Mouse (Mus musculus) liver, embryonic 12.5 days (tissue): ENCODE data around the gene Gimap1. TPM values are rescaled to one million over a fixed set of nuclear protein-coding genes. Genes with fewer than 3 reads are reported as not detected.
A peak's percentile ranks its signal among the peaks of the same experiment; 100 is the strongest.

Source experiments
- ATAC-seq: fragments of 200-750 bp; cut with Nextera tagmentation; 2 replicates; pipeline ENCODE4 v1.8.0; 2017; ENCODE audit warnings: moderate number of reproducible peaks, mild to moderate bottlenecking, moderate library complexity
- H3K27ac ChIP-seq: fragments of 300-500 bp; sonication (generic); 2 replicates; pipeline ENCODE4 v1.5.1; 2016; ENCODE audit warnings: mild to moderate bottlenecking
- H3K27me3 ChIP-seq: fragments of 300-500 bp; sonication (generic); replicated peaks from 2 replicates; pipeline ENCODE4 v1.6.1; 2016; ENCODE audit warnings: mild to moderate bottlenecking, moderate library complexity
- H3K36me3 ChIP-seq: fragments of 300-500 bp; sonication (generic); 2 replicates; pipeline ENCODE4 v1.6.1; 2016; ENCODE audit warnings: mild to moderate bottlenecking, moderate library complexity
- H3K4me1 ChIP-seq: fragments of 300-500 bp; sonication (generic); 2 replicates; pipeline ENCODE4 v1.6.1; 2016
- H3K4me2 ChIP-seq: fragments of 300-500 bp; sonication (generic); 2 replicates; pipeline ENCODE4 v1.6.1; 2016; ENCODE audit warnings: mild to moderate bottlenecking, moderate library complexity
- H3K4me3 ChIP-seq: fragments of 300-500 bp; sonication (generic); 2 replicates; pipeline ENCODE4 v1.5.1; 2016; ENCODE audit warnings: mild to moderate bottlenecking, moderate library complexity
- H3K9ac ChIP-seq: fragments of 300-500 bp; sonication (generic); 2 replicates; pipeline ENCODE4 v1.6.1; 2016; ENCODE audit warnings: mild to moderate bottlenecking, moderate library complexity
- H3K9me3 ChIP-seq: fragments of 300-500 bp; sonication (generic); replicated peaks from 2 replicates; pipeline ENCODE4 v1.6.1; 2016; ENCODE audit warnings: mild to moderate bottlenecking, moderate library complexity
- WGBS: fragments of 180-500 bp; shearing (Covaris S2); methylation state at CpG from one replicate; pipeline ENCODE4 v1.1.7; 2016; ENCODE audit not compliant: insufficient replicate concordance; 5-methylcytosine and 5-hydroxymethylcytosine counted together
- polyA plus RNA-seq: library from polyadenylated mRNA; unstranded; fragments of >200 nt; fragmentation: Nextera tagmentation; extraction: Ambion mirVana; gene quantifications from 2 replicates; pipeline ENCODE4 v1.2.1, GENCODE M21; 2016

The Gimap1 gene
- 10.9 and 11.9 TPM in 2 replicates for polyA plus RNA-seq

DNA sequence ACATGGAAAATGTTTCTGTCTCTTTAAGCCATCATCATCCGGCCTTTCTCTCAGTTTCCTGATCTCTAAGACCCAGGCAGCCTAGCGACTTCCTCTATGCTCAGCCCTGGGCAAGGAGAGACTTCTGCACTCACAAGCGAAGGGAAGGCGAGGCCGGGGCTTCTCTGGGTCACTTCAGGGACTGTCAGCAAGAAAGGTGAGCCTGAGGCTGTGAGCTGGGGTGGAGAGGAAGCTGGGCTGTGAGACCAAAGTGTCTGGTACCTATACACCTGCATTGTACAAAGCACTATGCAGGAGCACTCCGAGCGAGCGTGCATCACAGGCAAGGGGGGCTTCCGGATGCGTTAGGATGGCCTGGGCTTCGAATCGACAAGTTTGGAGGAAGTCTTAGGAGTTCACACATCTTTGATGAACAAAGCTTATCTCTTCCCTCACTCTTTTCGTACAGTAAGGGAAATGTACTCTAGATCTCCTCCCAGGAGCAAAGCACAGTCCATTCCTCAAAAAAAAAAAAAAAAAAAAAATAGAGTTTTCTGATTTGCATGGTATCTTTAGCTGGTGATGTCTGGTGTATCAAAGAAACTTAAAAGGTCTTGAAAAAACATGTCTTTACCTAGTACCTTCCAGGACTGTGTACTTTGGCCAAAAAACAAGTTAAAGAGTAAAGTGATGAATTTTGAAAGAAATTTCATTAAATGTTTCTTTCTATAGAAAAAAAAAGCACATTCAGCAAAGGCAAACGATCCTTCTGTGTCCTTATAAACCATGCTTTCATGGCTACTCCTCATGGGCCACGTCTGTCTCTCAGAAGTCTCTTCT lies at the start of gene Gimap1:
TSS of gene Gimap1 (plus strand) at position 94 of the 819 bp plus-strand sequence.
- no peak within 1 kb of the TSS for H3K9ac ChIP-seq
- peaks cover 26% of the 10 kb centered on the region for H3K4me1 ChIP-seq
- H3K4me3 ChIP-seq = peak within 1 kb of the TSS; percentile 45
- H3K4me2 ChIP-seq = peak within 1 kb of the TSS; percentile 33
- H3K27me3 ChIP-seq = peaks cover 7% of the 10 kb centered on the region; the same call in 1 of the 2 replicates
- no peaks in the 10 kb centered on the region for H3K9me3 ChIP-seq
- WGBS = 18% methylated on average over 15 of the region's 15 CpGs
- H3K36me3 ChIP-seq = 0 out of 2 replicates have a peak, but pooled peaks cover 9% of the 10 kb centered on the region
- H3K27ac ChIP-seq = no peak within 1 kb of the TSS
- no peak for ATAC-seq

DNA sequence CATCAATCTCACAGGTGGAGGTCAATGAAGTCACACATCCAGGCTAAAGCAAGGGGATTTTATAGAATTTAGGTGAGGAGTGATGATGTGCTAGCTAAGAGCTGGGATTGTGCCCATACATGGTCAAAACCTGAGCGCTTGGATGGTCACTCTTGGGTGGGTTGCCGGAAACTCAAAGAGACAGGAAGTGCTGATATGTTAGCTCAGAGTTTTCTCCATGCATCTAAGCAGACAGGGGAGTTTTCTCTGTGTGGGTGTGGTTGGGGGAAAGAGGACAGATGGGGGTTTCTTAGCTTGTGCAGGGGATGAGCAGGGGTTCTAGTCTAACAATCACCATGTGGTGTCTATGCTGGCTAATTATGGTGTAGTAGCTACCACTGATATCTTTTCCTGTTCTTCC lies 49.5 kb upstream of the Gimap1 start:
- no peak overlapping the region for H3K4me3 ChIP-seq
- no peaks in the 10 kb centered on the region for H3K27me3 ChIP-seq
- H3K4me1 ChIP-seq = 0 out of 2 replicates have a peak, but pooled peaks cover 11% of the 10 kb centered on the region
- WGBS = 38% methylated on average over 2 of the region's 2 CpGs
- no peak for ATAC-seq
- H3K27ac ChIP-seq = no peak overlapping the region
- no peaks in the 10 kb centered on the region for H3K9me3 ChIP-seq
- H3K4me2 ChIP-seq = no peak overlapping the region
- H3K9ac ChIP-seq = no peak overlapping the region
- no peaks in the 10 kb centered on the region for H3K36me3 ChIP-seq

DNA sequence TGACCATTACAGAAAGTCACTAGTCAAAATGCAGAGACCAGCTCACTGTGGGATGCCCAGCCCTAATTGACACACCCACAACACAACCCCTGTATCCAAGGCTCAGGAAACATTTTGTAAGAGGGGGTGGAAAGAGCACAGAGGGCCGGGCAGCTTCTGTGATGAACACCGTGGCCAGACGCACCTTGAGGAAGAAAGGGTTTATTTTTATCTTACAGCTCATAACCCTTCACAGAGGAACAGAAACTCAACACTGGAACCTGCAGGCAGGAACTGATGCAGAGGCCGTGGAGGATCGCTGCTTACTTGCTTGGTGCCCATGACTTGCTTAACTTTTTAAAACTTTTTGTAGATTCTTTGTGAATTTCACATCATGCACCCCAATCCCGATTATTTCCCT lies 45.9 kb upstream of the Gimap1 start:
- Histone ChIP-seq H3K27ac (no peak overlapping the region), H3K36me3 (no peaks in the 10 kb centered on the region), H3K4me3 (no peak overlapping the region), H3K27me3 (no peaks in the 10 kb centered on the region), H3K9ac (no peak overlapping the region), H3K9me3 (no peaks in the 10 kb centered on the region), H3K4me1 (no peaks in the 10 kb centered on the region), H3K4me2 (no peak overlapping the region)
- 61% methylated on average over 6 of the region's 6 CpGs for WGBS
- ATAC-seq = no peak

DNA sequence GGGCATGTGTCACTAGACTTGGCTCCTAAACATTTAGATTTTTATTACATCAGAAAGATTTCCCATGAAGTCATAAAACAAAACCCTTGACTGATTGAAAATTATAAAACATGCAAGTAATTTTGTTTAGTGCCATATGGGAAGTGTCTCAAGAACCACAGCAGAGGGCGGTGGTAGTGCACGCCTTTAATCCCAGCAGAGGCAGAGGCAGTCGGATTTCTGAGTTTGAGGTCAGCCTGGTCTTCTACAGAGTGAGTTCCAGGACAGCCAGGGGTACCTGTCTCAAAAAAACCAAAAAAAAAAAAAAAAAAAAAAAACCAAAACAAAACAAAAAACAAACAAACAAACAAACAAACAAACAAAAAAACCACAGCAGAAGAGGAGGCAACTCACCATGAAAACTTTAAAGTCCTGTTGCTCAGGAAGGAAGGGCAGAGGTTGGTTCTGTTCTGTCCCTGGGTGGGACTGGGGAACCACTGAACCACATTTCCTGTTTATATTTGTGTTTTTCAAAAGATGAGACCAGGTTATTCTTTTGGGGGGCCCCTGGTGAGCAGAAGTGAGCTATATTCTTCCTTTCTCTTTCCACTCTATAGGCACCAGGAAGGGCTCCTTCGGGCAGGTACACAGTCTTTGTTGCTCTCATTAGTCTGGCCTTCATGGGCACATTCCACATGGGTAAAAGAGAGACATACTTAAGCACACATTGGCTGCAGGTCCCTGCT lies 41.9 kb upstream of the Gimap1 start:
- H3K27ac ChIP-seq = no peak overlapping the region
- 67% methylated on average over 4 of the region's 4 CpGs for WGBS
- no peak overlapping the region for H3K4me2 ChIP-seq
- no peak overlapping the region for H3K4me3 ChIP-seq
- H3K36me3 ChIP-seq = no peaks in the 10 kb centered on the region
- no peaks in the 10 kb centered on the region for H3K27me3 ChIP-seq
- no peak overlapping the region for H3K9ac ChIP-seq
- no peak for ATAC-seq
- H3K4me1 ChIP-seq = no peaks in the 10 kb centered on the region; the same call in 1 of the 2 replicates
- no peaks in the 10 kb centered on the region for H3K9me3 ChIP-seq

DNA sequence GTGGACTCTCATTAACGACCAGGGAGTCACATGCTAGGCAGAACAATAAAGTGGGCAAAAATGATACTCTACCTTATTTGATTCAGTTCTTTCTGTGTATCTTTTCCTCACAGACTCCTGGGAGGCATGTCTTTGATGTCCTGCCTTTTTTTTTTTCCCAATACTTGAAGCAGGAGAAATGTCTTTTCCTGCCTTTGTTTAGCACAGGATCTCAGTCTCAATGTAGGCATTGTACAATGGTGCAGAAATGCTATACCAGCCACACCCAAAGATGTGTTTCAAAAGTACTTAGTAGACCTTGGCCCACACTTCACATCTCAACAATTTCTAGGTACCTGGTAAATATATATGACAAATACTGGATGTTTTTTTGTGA lies 41.3 kb upstream of the Gimap1 start:
- H3K9ac ChIP-seq = no peak overlapping the region
- no peak overlapping the region for H3K4me3 ChIP-seq
- no peak overlapping the region for H3K4me2 ChIP-seq
- 19% methylated on average over 1 of the region's 1 CpGs for WGBS
- no peak for ATAC-seq
- no peaks in the 10 kb centered on the region; the same call in 1 of the 2 replicates for H3K4me1 ChIP-seq
- H3K27me3 ChIP-seq = no peaks in the 10 kb centered on the region
- H3K36me3 ChIP-seq = no peaks in the 10 kb centered on the region
- no peaks in the 10 kb centered on the region for H3K9me3 ChIP-seq
- H3K27ac ChIP-seq = no peak overlapping the region

DNA sequence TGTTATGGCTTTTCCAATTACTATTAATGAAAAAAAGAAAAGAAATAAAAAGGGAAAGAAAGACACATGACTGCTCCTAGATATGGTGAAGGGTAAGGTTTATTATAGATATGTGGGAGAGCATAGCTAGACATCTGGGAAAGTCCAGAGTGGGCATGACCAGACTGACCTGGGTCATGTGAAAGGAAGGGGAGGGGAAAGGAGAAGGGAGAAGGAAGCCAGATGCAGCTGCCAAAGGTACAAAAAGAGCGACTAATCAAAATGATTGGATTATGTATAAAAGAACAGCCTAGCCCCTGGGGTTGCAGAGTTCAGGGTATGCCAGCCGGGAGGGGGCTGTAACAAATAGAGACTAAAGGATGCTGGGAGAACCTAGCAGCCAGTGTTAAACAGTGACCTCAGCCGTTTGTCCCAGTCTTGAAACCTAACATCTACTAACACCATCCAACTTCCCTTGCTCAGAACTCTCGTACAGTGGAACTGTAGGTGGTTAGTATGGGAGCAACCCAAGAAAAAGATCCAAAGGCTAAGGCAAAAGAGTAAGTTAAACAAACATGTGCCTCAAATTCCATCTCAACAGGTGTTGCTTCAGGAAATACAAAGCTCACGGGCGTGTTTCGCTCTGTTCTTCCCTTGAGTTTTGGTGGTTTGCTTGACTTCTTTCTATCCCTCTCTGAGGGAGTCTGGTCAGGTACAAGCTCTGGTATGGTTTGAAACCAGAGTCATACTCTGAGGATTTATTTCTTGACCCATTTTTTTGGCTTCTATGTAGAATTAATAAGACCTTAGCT lies 40.6 kb upstream of the Gimap1 start:
- Histone ChIP-seq H3K36me3 (no peaks in the 10 kb centered on the region), H3K27ac (no peak overlapping the region), H3K9me3 (no peaks in the 10 kb centered on the region), H3K9ac (no peak overlapping the region), H3K4me1 (no peaks in the 10 kb centered on the region; the same call in 1 of the 2 replicates), H3K4me2 (no peak overlapping the region), H3K4me3 (no peak overlapping the region), H3K27me3 (no peaks in the 10 kb centered on the region)
- no peak for ATAC-seq
- 55% methylated on average over 7 of the region's 7 CpGs for WGBS

DNA sequence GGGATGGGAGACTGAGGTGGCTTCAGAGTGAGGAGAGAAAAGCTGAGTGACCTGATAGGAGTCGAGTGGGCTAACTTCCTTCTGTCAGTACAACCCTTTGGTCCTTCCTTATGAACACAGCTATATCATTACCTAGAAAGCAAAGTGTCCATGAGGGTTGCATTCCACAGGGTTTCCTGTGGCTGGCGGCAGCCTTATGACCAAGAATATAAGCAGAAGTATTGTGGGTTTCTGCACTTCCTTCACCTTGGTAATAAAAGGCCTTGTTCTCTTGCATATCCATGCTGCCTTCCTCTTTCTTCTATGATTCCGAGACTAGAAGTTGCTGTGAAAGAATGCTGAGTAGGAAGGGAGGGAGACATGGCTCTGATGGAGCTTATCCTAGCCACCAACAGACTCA lies 40.0 kb upstream of the Gimap1 start:
- Histone ChIP-seq H3K9me3 (no peaks in the 10 kb centered on the region), H3K4me3 (no peak overlapping the region), H3K27ac (no peak overlapping the region), H3K9ac (no peak overlapping the region), H3K27me3 (no peaks in the 10 kb centered on the region), H3K36me3 (no peaks in the 10 kb centered on the region), H3K4me1 (no peaks in the 10 kb centered on the region; the same call in 1 of the 2 replicates), H3K4me2 (no peak overlapping the region)
- ATAC-seq = no peak
- WGBS = 15% methylated on average over 3 of the region's 3 CpGs

DNA sequence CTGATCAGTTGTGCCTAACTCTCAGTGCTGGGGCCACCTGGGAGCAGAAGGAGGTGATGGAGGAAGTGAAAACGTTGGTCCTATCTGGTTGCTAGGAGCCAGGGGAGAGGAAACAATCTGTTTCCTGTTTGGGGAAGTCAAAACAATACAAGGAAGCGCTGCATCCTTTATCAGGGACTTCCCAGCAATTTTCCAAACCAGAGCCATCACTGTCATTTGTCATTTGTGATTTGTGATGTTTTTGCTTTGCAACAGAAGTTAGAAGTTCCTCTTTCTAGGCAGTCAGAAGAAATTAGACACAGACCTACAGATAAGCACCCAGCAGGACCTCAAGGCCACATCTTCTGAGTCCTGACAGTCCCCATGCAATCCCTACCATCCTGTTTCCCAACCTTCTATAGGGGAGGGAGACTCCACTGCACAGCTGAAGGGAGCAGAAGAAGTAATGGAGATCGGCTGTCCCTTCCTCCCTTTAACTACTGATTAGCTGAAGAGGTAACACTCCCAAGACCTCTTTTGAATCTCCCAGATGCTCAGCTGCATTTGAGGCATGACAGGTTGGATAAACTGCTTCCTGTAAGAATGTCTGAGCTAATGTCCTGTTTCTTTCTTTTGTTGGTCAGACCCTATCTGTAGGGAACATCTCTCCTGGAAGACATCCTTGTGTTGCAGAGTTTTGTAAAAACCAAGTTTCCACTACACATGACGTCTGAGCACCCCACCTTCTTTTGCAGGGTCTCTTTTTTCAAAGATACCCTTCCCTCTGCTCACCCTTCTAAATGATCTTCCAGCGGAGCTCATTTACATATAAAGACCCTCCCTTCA lies 38.4 kb upstream of the Gimap1 start:
- 12% methylated on average over 5 of the region's 5 CpGs for WGBS
- Histone ChIP-seq H3K9me3 (no peaks in the 10 kb centered on the region), H3K4me1 (no peaks in the 10 kb centered on the region; the same call in 1 of the 2 replicates), H3K4me2 (no peak overlapping the region), H3K36me3 (no peaks in the 10 kb centered on the region), H3K4me3 (no peak overlapping the region), H3K9ac (no peak overlapping the region), H3K27me3 (no peaks in the 10 kb centered on the region), H3K27ac (no peak overlapping the region)
- ATAC-seq = peak; percentile 27; the same call in 1 of the 2 replicates

DNA sequence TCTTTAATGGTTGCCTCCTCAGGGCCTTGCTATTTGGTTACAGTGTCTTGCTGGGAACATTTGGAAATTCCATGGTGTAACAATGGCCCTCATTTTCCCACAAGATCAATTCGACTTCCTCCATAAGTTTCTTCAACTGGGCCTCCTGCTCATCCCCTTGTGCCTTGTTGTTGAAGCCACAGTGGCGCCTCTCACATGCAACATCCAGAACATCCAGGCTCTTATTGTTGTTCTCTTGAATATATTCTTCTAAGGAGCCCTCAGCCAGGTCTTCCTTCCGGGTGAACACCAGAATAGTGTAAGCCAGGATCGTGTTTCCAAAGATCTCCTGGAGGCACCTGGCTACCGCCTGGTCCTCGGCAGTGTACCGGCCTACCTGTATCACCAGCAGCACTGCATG lies 36.7 kb upstream of the Gimap1 start:
- H3K27me3 ChIP-seq = no peaks in the 10 kb centered on the region
- no peaks in the 10 kb centered on the region; the same call in 1 of the 2 replicates for H3K4me1 ChIP-seq
- H3K36me3 ChIP-seq = no peaks in the 10 kb centered on the region
- H3K9me3 ChIP-seq = no peaks in the 10 kb centered on the region
- H3K27ac ChIP-seq = no peak overlapping the region
- ATAC-seq = no peak
- no peak overlapping the region for H3K4me3 ChIP-seq
- 67% methylated on average over 7 of the region's 7 CpGs for WGBS
- no peak overlapping the region for H3K9ac ChIP-seq
- no peak overlapping the region for H3K4me2 ChIP-seq

DNA sequence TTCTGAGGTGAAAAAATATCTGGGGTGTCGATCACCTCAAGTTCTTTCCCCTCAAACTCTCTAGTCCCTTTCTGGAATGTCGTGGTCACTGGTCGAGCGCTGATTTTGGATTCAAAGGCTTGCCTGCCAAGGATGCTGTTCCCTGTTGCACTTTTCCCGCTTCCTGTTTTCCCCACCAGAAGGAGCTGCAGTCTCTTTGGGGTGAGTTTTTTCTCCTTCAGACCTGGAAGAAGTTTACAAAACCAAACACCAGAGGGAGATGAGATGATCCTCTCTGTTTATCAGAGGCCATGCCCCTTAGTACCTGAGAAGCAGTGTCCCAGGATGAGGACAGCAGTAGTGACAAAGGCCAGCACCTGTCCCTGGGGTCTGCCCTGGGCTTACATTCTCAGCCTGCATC lies 36.3 kb upstream of the Gimap1 start:
- H3K4me2 ChIP-seq = no peak overlapping the region
- H3K4me3 ChIP-seq = no peak overlapping the region
- no peaks in the 10 kb centered on the region for H3K36me3 ChIP-seq
- H3K4me1 ChIP-seq = no peaks in the 10 kb centered on the region; the same call in 1 of the 2 replicates
- no peak for ATAC-seq
- H3K9ac ChIP-seq = no peak overlapping the region
- H3K27ac ChIP-seq = no peak overlapping the region
- WGBS = 64% methylated on average over 5 of the region's 5 CpGs
- H3K9me3 ChIP-seq = no peaks in the 10 kb centered on the region
- no peaks in the 10 kb centered on the region for H3K27me3 ChIP-seq

DNA sequence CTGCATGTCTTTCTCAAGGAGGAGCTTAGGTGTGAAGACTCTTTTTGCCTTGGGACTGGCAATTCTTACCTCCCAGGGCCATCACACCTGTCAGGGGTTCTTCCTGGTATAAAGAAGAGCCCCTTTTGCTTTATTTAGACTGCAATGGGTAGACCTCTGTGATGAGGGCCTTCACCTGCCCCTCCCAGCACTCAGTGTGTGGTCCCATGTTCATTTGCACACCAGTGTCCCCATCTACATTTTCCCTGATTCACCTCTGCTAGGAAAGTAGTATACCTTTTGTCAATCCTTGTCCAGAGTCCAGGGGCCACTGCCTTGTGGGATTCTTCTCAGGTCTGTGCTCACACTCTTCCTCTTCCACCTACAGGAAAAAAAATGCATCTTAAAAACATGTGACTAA lies 34.7 kb upstream of the Gimap1 start:
- Histone ChIP-seq H3K9ac (no peak overlapping the region), H3K4me3 (no peak overlapping the region), H3K36me3 (no peaks in the 10 kb centered on the region), H3K9me3 (no peaks in the 10 kb centered on the region), H3K4me2 (no peak overlapping the region), H3K27me3 (no peaks in the 10 kb centered on the region), H3K4me1 (no peaks in the 10 kb centered on the region), H3K27ac (no peak overlapping the region)
- ATAC-seq = no peak
